In genomic region chr4:109762768-109763501, GRCm38 (mm10) we compare ENCODE assay signal across 13 mouse cellular contexts.
DNase-seq lines count a peak whose midpoint lies in the region; ATAC-seq lines count a peak whose summit lies in the region.
"Had no signal": no experiment of that assay in that cellular context is flagged by ENCODE, and none has a peak within 500 bp of the region (broad histone marks: within the 10 kb centered on the region; RNA-seq: fewer than 3 reads in every experiment).

No protein-coding gene starts in this region.

- no peak overlapping the region for H3K4me3 ChIP-seq in forebrain, embryonic 16.5 days (replicated peaks; ENCODE audit: low read length)
- H3K4me3 ChIP-seq in midbrain, embryonic 14.5 days (replicated peaks; ENCODE audit: low read depth, low read length): no peak overlapping the region
- H3K4me3 ChIP-seq: embryonic facial prominence, embryonic 15.5 days; limb, embryonic 13.5 days had no signal

- H3K4me1 ChIP-seq in forebrain, embryonic 16.5 days (replicated peaks; ENCODE audit: control insufficient read depth, insufficient read depth, low read length): 0 out of 2 replicates have a peak, but pooled peaks cover 4% of the 10 kb centered on the region
- no peaks in the 10 kb centered on the region for H3K4me1 ChIP-seq in midbrain, embryonic 14.5 days (ENCODE audit: control insufficient read depth, insufficient read depth, low read length)
- H3K4me1 ChIP-seq: embryonic facial prominence, embryonic 15.5 days had no signal

- peak; percentile 94 for ATAC-seq in forebrain, embryonic 16.5 days
- peak; percentile 63; the same call in 1 of the 2 replicates for ATAC-seq in midbrain, embryonic 14.5 days (ENCODE audit: low FRiP score, low TSS enrichment)

- no peaks in the 10 kb centered on the region for H3K36me3 ChIP-seq in forebrain, embryonic 16.5 days (ENCODE audit: control insufficient read depth, insufficient read depth)
- H3K36me3 ChIP-seq in midbrain, embryonic 14.5 days (ENCODE audit: control insufficient read depth, insufficient read depth, low read length): no peaks in the 10 kb centered on the region
- H3K36me3 ChIP-seq: embryonic facial prominence, embryonic 15.5 days; limb, embryonic 13.5 days had no signal

- no peak overlapping the region for H3K9ac ChIP-seq in forebrain, embryonic 16.5 days (replicated peaks; ENCODE audit: low read depth, low read length)
- H3K9ac ChIP-seq in midbrain, embryonic 14.5 days (replicated peaks; ENCODE audit: low read length): no peak overlapping the region
- H3K9ac ChIP-seq: embryonic facial prominence, embryonic 15.5 days; limb, embryonic 13.5 days had no signal

- H3K27ac ChIP-seq in forebrain, embryonic 16.5 days (ENCODE audit: low read length): peak overlapping the region; percentile 44
- no peak overlapping the region for H3K27ac ChIP-seq in midbrain, embryonic 14.5 days (replicated peaks; ENCODE audit: low read depth, low read length)
- H3K27ac ChIP-seq: embryonic facial prominence, embryonic 15.5 days; limb, embryonic 13.5 days had no signal

- no peaks in the 10 kb centered on the region for H3K27me3 ChIP-seq in forebrain, embryonic 16.5 days (replicated peaks; ENCODE audit: control insufficient read depth, insufficient read depth, low read length)
- no peaks in the 10 kb centered on the region for H3K27me3 ChIP-seq in midbrain, embryonic 14.5 days (ENCODE audit: control insufficient read depth, insufficient read depth, low read length)
- H3K27me3 ChIP-seq: embryonic facial prominence, embryonic 15.5 days; limb, embryonic 13.5 days had no signal

- intact Hi-C loops in heart, postnatal 25 days (cut with DNase I): no loop called here

- peak overlapping the region; percentile 9; the same call in 1 of the 2 replicates for H3K4me2 ChIP-seq in forebrain, embryonic 16.5 days (ENCODE audit: low read length)
- H3K4me2 ChIP-seq in midbrain, embryonic 14.5 days (ENCODE audit: low read length): peak overlapping the region; percentile 22; the same call in 1 of the 2 replicates
- H3K4me2 ChIP-seq: embryonic facial prominence, embryonic 15.5 days; limb, embryonic 13.5 days had no signal

- DNase-seq in Muller cell, postnatal 12 days (ENCODE audit: inconsistent ontology term): peak; percentile 40
- peak; percentile 56 to 66 for DNase-seq in cerebellum, postnatal 10 days
- DNase-seq in midbrain, embryonic 14.5 days: peak; percentile 65
- no peak for DNase-seq in right cerebral cortex, postnatal 36 days (ENCODE audit: low spot score in 2 of 2)
- no peak for DNase-seq in heart, postnatal 25 days (ENCODE audit: low spot score)
- DNase-seq in urinary bladder, adult 2 months (ENCODE audit: low spot score): no peak
- no peak for DNase-seq in layer of hippocampus, adult 9-11 months
- DNase-seq: adrenal gland, adult 8-10 months; kidney, adult 8-10 months; thymus, adult 2 months had no signal

- no peaks in the 10 kb centered on the region for H3K9me3 ChIP-seq in forebrain, embryonic 16.5 days (ENCODE audit: control insufficient read depth, low read length)
- no peaks in the 10 kb centered on the region for H3K9me3 ChIP-seq in midbrain, embryonic 14.5 days (ENCODE audit: control insufficient read depth, low read length)
- H3K9me3 ChIP-seq: embryonic facial prominence, embryonic 15.5 days; limb, embryonic 13.5 days had no signal

- WGBS in forebrain, embryonic 16.5 days: 9% methylated on average over 7 of the region's 7 CpGs
- 6% methylated on average over 7 of the region's 7 CpGs for WGBS in midbrain, embryonic 14.5 days

Comparison
In these comparisons a context has a peak if more than half of its experiments do, and no peak if none do; other contexts are left out.
1. DNase-seq: peak in Muller cell, postnatal 12 days (single experiment), cerebellum, postnatal 10 days (2 of 2) and midbrain, embryonic 14.5 days (single experiment); none in right cerebral cortex, postnatal 36 days (0 of 2), heart, postnatal 25 days (single experiment), urinary bladder, adult 2 months (single experiment) and layer of hippocampus, adult 9-11 months (single experiment).